Mouse (Mus musculus) liver, adult (tissue): ENCODE data around the gene Rhobtb1.

Source experiments
- GATA4 ChIP-seq: IDR thresholded peaks from 2 replicates; pipeline ENCODE4 v1.6.1; 2014; ENCODE audit warnings: mild to moderate bottlenecking, low read length; ENCODE audit not compliant: insufficient replicate concordance

Gene Rhobtb1

DNA sequence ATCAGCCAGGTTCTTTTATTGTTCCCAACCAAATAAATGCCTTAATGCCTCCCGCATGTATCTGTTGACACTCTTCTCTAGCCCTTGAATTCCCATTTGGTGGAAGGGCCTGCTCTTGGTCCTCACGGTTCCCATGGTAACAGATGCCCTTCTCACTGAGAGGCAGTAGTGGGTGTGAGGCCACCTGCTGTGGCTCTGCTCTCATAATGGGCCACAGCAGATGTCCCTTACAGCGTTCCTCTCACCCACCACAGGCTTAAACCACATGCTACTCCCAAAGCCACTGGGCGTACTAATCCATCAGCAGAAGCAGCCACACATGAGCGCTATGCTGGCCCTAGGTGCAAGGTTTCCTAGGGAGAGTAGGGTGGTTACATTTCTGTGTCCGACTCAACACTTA is 87.1 kb downstream of the Rhobtb1 start:
- no peak for TF ChIP-seq GATA4

DNA sequence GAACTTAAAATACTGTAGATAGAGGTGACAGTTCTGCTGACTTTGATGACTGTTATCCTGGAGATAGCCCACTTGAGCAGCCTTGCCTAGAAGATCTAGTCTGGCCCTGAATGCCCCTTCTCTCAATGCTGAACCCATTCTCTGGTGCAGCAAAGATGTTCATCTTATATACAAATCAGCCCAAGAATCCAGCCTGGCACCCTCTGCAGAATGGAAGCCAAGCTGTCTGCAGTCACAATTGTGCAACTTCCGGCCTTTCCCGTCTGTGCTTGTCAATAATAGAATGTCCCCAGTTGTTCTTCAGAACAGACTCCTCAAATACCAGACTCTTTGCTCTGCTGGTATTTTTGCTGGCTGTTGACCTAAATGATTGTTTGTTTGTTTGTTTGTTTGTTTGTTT is 89.3 kb downstream of the Rhobtb1 start:
- peak; percentile 52; the same call in 1 of the 2 replicates for TF ChIP-seq GATA4

DNA sequence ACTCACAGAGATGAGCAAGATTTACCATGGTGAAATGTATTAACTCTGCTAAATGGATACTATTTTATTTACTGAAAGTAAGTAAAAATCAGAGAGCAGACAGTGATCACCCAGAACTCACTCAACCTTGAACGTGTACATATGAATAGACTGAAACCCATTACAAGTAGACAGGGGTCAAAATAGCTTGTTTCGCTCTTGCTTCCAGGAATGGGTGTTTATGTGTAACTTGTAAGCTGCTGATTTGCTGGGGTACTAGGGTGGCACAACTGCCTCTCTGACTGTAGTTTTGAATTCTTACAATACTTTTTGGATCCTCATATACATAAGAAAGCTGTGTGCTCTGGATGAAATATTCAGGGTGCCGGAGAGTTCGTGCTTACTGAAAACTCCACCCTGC is 93.9 kb downstream of the Rhobtb1 start:
- TF ChIP-seq GATA4: no peak

DNA sequence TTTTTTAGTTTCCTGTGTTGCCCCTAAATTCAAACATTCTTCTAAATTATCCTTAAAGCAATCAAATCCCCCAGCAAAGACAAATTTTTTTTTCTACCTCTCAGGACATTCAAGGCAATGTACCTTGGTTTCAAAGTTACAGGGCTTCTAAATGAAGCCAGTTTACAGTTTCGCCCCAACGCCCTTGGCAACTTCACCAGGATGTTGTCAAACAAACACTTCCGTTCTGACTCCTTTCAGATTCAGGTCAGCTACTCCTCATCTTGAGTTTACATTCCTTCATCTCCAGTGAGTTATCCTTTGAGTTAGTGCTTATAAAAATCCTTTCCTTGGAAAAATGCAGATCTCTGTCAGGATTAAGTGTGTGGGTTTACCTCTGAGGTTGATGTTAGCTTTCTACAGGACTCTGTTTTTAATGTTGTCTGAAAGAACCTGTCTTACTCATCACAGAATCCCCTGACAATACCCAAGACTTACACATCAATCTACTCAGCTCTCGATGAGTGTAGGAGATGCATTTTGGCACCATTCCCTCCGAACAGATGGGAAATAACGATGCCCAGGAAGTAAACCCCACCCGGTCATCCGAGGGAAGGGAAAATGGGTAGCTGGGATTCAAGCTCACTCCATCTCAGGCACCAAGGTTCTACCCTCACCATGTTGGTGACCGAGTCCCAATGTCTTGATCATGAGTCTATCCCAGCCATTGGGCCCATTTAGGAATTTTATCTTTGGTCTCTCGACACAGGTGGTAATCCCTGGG is 94.9 kb downstream of the Rhobtb1 start:
- no peak for TF ChIP-seq GATA4

DNA sequence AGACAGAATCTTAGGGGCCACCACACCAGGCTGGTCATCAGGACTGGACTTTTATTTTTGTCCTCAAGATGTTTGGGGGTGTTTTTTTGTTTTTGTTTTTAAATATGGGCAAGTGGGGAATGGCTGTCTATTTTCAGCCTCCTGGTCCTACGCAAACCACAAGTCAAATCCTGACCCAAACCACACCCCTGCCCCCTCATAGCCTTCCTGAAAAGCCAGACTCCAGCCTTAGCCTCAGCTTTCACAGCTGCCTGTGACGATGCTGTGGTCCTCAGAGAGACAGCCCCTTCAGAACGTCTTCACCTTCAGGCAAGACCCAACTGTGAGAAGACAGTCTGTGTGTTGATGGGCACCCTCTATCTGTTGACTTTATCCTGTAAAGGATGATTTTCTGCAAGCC is 95.5 kb downstream of the Rhobtb1 start:
- no peak for TF ChIP-seq GATA4

DNA sequence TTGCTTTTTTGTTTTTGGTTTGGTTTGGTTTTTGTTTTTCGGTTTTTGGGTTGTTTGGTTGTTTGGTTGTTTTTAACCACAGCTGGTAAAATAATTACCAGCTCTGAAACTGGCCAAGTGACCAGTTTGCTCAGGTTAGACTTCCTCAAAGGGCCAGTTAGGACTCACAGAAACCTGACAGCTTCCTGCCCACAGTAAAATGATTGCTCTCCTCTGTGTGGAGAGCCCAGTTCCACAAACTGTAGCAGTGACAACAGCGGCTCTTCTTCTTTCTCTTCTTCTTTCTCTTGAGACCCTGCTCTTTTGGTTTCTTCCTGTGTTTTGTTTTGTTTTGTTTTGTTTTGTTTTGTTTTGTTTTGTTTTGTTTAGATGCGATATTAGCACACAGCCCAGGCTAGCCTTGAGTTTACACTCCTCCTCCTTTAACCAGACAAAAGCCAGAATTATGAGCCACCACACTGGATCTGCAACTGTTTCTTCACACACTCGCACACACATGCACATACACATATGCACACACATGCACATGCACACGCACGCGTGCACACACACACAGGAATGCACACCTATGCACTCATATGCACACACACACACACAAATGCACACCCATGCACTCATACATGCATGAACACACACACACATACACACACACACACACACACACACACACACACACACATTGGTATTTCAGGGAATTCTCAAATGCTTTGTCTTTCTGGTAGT is 96.2 kb downstream of the Rhobtb1 start:
- no peak for TF ChIP-seq GATA4

DNA sequence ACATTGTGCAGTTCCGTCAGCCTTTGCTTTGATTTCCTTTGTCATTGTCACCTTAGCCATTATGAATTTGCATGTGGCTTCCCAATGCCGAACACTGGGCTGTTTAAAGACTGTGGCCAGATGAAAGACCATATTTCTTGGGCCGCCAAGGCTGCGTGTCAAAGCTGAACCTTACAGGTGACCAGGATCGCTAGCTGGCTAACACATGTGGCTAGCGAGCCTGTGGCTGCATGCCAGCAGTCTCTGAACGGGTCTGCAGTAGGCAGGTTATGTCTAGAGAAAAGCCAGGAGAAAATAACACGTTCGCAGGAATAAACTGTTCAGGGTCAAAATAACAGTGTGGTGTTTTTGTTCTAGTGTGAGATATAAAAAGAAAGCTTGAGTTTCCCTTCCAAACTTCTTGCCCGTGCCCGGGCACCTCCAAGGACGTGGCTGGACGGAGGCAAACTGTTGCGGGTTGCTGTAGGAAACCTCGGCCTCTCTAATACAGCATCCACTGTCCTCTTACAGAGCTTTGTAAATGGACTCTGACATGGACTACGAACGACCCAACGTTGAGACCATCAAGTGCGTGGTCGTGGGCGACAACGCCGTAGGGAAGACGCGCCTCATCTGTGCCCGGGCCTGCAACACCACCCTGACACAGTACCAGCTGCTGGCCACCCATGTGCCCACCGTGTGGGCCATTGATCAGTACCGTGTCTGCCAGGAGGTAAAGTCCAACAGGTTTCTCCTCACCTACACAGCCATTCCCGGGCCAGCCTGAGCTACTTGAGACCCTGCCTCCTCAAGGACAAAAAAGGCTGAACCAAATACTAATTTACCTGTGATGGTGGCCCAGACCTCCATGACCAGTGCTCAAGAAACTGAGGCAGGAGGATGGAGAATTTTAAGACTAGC is 97.3 kb downstream of the Rhobtb1 start:
- TF ChIP-seq GATA4: no peak

DNA sequence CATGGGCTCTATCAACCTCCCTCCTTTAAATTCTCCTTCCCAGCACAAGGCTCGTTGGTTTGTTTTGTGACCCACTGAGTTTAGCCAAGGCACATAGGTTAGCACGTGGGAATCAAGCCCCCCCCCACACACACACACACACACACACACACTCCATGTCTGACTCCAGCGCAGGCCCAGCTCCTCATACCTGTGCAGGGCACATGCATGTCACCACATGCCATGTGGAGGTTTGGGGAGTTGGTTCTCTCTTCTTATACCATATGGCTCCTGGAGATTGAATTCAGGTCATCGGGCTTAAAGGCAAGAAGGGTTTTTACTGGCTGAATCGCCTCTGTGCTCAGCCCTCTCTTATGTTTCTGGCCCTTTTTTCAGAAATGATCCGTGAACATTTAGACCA is 100.0 kb downstream of the Rhobtb1 start:
- no peak for TF ChIP-seq GATA4

DNA sequence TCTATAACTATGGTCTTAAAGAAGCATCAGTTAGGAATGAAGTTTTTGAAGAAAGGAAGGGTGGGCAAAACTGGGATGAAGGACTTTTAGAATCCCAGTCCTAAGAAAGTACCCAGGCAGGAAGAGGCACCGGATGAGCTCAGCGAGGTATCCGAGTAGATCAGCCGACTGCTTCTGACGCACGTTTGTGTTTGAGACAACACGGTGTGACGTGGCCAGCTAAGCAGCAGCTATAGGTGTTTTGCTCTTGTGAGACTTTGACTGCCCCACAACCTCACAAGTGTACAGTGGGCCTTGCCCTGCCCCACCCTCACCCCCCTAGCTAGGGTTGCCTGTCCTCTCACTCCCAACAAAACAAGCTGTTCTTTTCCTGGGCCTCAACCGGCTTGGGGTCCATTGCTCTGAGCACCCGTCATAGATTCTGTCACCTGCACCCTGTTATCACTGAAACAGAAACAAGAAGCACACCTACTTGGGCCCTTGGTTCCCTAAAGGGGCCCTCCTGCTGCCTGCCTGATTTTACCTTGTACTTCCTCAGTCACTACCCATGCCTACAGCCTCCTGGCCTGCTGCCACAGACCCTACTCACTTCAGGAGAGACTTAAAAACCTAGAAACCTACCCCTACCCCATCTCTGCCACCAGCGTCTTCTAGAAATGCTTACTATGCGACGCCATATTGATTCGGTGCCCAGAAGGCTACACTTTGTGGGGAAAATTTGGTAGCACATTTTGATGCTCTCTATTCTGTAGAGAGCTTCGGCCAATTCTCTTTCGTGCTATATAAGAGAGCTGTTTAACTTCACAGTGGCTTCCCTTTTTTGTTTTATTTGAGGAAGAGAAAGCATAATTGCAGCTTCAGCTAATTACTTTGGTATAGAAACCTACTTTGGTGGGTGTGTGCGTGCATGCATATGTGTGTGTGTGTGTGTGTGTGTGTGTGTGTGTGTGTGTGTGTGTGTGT is 101.2 kb downstream of the Rhobtb1 start:
- TF ChIP-seq GATA4: no peak

DNA sequence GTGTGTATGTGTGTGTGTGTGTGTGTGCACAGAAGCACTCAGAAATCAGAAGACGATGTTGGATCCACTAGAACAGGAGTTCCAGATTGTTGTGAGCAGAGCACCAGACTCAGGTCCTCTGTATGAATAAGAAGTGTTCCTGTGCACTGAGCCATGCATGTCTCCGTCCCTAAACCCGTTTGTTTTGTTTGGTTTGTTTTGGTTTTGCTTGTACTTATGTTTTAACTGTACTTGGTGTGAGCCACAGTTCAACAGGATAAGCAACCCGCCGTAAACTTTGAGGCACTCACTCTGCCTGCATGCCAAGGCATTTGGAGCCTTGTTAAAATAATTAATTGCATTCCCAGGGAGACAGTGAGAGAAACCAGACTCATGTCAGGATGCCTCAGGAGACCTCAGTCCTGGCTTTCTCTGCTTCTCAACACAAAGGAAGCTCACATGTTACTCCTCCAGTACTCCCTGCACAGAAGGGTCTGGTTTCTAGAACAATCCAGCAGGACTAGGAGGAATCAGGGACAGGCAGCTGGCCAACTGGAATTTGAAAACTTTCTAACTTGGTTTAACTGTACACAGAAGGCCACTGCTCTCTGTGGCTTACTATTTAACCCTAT is 101.9 kb downstream of the Rhobtb1 start:
- TF ChIP-seq GATA4: no peak

DNA sequence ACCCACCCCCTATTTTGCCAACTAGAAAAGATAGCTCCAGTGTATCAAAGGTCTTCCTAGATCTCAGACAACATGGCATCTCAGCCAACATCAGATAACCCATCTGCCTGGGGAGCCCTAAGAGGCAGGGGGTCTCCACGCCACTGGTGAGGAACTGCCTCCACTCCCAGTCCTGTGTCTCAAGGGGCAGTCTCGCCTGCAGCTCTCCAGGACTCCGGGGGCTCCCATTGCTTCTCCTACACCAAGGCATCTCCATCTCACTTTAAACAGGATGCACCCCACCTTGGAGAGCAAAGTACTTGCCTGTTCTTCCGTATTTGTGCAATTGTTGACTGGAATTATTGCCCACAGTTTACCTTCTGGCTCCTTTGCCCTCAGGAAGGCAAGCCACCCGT is 102.4 kb downstream of the Rhobtb1 start:
- no peak for TF ChIP-seq GATA4

DNA sequence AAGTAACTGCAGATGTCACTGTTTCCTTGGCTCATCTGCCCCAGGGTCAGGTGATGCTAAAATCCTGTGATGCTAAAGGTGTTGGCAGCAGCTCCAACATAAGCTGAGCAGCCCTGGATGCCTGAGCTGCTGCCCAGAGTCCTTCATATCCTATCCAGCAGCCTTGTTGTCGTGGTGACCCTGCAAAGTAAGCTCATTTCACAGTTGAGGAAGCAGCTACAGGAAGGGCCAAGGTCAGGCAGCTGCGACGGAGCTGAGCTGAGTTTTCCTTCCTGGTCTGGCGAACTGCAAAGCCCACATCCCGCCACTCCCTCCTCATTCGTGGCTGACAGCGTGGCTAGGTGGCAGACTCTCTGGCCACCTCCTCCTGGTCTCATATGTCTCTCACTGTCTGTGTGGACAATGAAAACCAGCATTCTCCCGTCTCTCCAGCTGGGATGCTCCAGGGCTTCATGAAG is 103.2 kb downstream of the Rhobtb1 start:
- peak; percentile 77; the same call in 1 of the 2 replicates for TF ChIP-seq GATA4

DNA sequence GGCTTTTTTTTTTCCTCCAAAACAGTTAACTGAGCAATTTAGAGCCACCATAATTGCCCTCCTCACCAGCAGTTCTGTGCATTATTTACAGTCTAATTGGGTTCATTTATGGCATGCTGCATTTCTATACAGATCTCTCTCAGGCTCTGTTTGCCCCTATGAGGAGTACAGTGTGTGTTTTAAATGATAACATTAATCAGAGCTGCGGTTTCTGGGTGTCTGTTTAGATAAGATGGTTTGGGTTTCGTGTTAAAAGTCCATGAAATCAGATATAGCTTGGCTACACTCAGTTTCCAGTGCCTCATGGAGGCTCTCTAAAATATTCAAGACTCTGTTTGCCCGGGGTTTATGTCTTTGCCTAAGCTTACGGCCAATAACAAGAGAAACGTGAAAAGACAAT is 104.4 kb downstream of the Rhobtb1 start:
- no peak for TF ChIP-seq GATA4

DNA sequence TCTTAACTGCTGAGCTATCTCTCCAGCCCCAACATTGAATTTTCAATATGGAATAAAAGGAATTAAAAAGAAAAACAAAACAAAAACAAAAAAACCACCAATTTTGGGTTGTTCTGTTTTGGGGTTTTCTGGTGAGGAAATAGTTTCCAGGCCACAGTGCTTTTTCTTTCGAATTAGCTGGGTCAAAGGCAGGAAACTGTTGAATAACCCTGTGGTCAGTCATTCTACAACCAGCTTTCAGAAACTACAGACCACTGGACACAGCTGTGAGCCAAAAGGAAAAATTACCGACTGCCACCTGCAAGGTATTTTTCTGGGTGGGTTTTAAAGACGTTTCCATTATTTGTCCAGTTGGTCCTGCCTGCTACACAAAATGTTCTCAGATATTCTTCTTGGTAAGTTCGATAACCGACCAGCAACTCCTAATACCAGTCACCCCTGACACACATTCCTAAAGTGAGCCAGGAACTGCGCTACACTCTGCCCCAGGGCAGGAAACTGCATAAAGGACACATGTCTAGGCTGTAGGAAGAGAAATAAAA is 106.4 kb downstream of the Rhobtb1 start:
- no peak for TF ChIP-seq GATA4
